Mouse (Mus musculus): ENCODE results near the gene Kcmf1.

GRCm38 (mm10) chr6:72792641-72793040 is 107.1 kb downstream of the Kcmf1 start:
- no peak for TF ChIP-seq GATA1 (IDR thresholded peaks at IDR 0.05; ENCODE audit: borderline replicate concordance, low read length)
- no peak for TF ChIP-seq FLI1 (IDR thresholded peaks at IDR 0.05; ENCODE audit: low read length)

Measured in megakaryocyte, embryonic 14.5 days (primary cell).